Mouse (Mus musculus): ENCODE measurements around the gene Pgp. TPM values are rescaled to one million over a fixed set of nuclear protein-coding genes. Genes with fewer than 3 reads are reported as not detected.
"Not testable (repeated sequence)": the region's sequence is repeated elsewhere in the genome, so short reads cannot be mapped to it uniquely, and the experiment has no call there.

The Pgp gene
- polyA plus RNA-seq, 1 experiment: 33.5 TPM

DNA sequence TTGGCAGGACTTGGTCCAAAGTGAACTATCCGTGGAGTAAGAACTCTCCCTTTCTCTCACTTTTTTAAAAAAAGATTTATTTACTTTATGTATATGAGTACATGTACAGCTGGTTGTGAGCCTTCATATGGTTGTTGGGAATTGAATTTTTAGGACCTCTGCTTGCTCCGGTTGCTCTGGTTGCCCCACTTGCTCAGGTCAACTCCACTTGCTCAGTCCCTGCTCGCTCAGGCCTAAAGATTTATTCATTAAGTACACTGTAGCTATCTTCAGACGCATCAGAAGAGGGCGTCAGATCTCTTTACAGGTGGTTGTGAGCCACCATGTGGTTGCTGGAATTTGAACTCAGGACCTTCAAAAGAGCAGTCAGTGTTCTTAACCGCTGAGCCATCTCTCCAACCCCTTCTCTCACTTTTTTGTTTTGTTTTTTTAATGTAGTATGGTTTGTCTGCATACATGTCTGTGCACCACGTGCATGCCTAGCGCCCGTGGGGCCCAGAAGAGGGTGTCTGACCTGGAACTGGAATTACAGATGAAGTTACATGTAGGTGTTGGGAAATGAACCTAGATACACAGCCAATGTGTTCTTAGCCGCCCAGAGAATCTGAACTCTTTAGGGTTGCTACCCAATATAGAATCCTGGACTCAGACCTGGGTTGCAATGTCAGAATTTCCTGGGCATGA, 14.5 kb upstream of the Pgp start:
- DNase-seq (ENCODE audit: low spot score): not testable (repeated sequence)

DNA sequence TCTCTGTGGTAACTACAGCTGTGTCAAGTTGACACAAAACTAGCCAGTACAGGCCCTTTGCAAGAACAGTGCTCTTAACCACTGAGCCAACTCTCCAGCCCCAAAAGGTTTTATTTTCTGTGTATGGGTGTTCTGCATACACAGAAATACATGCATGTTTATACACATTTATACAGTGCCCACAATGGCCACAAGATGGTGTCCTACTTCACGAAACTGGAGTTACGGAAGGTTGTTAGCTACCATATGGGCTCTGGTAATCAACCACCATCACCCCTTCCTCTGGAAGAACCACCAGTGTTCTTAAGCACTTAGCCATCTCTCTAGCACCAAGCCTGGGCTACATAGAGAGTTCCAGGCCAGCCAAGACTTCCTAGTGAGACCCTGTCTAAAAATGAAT, 8.6 kb upstream of the Pgp start:
- no peak for DNase-seq (ENCODE audit: low spot score)

DNA sequence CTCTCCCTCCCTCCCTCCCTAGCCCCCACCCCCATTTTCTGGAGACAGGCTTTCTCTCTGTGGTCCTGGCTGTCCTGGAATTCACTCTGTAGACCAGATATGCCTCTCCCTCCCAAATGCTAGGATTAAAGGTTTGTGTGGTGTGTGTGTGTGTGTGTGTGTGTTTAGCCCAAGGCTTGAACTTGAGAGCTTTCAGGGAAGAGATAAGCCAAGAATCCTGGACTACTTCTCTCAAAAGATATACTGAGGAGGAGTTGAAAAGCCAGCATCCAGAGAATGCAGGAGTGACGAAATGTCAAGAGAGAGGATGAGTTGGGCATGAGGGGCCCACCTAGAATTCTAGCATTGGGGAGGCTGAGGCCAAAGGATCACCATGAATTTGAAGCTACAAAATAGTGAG, 7.3 kb upstream of the Pgp start:
- DNase-seq (ENCODE audit: low spot score): no peak

DNA sequence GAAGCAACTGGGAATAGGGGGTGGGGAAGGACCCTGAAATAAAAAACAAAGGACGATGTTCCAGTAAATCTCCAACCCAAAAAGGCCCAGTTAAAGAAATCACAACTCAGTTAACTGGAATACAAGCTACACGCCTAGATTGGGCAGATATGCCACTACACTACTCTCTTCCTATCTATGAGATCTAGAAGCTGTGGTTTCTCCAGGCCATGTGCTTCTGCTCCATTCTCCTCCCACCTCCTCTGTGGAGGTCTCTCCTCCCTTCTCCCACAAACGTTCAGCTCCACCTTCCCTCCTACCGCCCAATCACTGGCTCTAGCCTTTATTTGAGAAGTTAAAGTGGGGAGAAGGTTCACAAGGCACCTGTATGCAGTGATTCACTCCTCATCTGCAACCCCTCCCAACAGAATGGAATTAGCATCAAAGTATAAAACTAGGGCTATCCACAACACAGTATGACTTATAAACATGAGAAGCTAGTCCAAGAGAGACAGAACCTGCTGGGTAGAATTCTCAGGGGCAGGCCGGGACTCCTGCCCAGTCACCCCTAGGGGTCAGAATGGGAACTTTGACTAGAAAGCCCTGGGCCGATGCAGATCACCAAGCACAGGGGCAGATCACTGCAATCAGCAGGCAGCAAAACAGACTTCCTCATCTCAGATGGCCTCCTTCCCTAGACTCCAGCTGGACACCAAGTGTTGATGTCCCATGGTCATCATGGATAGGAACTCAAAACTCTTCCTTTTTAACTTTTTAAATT, 6.6 kb upstream of the Pgp start:
- no peak for DNase-seq (ENCODE audit: low spot score)

DNA sequence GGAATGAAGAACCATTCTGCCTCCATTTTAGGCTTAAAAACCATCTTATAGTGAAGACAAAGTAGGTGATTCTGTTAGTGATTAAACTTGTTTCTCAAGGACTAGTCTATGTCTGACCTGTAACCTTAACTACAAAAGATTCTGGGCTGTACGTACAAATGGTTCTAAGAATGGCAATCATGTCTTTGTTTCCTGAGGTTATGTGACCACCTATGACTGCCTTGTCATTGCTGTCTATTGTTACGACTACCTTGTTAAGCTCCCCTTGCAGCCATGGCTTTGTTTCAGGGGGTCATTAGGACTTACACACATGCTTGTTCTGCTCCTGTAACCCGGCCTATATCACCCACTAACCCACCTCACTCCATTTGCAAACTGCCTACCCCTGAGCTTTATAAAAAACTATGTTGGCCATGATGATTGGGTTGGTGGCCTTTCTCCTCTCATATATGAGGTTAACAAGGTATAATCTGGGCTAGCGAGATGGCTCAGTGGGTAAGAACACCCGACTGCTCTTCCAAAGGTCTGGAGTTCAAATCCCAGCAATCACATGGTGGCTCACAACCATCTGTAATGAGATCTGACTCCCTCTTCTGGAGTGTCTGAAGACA, 1.5 kb upstream of the Pgp start:
- no peak for DNase-seq (ENCODE audit: low spot score)

DNA sequence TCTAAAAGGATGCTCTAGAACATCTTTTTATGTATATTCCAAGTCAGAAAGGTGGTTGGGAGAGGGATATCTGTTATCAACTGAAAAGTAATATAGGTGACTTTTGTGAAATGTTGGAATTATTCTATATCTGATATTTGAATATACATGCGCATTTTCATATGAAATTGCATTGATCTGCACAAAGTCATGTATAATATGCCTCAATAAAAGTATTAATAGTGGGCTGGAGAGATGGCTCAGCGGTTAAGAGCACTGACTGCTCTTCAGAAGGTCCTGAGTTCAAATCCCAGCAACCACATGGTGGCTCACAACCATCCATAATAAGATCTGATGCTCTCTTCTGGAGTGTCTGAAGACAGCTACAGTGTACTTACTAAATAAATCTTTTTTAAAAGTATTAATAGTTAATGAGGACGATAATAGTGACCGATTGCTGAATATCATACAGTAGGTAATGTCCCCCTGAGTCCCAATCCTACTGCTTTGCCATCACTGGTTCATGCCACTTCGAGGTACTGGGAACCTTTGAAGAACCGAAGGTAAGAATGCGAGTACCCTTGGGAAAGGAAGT, 769 bp upstream of the Pgp start:
- no peak for DNase-seq (ENCODE audit: low spot score)

DNA sequence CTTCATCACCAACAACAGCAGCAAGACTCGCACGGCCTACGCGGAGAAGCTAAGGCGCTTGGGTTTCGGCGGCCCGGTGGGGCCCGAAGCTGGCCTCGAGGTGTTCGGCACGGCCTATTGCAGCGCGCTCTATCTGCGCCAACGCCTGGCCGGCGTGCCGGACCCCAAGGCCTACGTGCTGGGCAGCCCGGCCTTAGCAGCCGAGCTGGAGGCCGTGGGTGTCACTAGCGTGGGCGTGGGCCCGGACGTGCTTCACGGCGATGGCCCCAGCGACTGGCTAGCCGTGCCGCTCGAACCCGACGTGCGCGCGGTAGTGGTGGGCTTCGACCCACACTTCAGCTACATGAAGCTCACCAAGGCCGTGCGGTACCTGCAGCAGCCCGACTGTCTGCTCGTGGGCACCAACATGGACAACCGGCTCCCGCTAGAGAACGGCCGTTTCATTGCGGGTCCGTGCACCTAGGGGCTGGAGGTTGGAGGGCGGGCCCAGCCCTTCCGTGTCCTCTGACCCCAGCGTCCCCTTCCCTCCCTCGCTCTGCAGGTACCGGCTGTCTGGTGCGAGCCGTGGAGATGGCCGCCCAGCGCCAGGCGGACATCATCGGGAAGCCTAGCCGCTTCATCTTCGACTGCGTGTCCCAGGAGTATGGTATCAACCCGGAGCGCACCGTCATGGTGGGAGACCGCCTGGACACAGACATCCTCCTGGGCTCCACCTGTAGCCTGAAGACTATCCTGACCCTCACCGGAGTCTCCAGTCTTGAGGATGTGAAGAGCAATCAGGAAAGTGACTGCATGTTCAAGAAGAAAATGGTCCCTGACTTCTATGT, 722 bp downstream of the Pgp start:
- no peak for DNase-seq (ENCODE audit: low spot score)

DNA sequence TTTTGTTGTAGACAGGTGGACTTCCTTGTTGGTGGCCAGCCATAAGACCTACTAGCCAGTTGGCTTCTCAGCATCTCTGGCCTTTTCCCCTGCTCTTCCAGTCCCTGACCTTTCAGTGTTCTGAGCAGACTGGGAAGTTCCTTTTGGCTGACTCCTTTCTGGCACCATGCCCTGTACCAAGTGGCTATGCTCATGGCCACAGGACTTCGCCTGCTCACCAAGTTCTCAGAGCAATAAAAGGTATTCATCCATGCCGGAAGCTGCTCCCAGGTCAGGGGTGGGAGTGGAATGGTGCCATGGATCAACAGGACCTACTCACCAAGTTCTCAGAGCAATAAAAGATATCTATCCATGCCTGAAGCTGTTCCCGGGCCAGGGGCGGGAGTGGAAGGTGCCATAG, 2.3 kb downstream of the Pgp start:
- no peak for DNase-seq (ENCODE audit: low spot score)

DNA sequence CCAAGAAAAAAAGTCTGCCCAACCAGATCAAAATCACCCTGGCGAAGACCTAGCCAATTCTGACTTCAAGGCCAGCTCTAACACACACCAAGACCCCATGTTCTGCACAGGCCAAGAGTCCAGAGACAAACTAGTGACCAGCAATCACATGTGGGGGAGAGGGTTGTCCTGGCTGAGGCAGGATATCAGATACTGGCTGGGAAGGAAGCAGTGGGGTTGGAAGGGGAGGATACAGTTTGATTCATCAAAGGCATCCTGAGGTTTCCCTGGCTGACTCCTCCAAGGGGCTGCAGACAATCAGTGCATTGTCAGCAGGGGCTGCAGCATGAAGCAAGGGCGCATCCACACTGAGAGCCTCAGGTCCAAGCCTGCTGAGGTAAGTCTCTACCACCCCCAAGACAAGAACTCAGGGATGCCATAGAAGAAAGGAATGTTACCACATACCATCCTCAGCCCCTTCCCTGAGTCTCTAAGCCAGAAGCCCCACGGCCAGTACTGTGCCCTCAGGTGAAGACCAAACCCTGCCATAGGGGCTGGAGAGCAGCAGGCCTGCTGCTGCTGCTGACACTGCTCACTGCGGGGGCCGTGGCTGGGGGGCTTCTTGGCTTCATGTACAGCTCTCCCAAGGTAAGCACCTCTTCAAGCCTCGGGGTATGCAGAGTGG, 3.6 kb downstream of the Pgp start, which contains the start of gene Bricd5:
Bricd5 (plus strand) TSS at position 273 of the 664 bp plus-strand sequence.
- DNase-seq (ENCODE audit: low spot score): no peak

DNA sequence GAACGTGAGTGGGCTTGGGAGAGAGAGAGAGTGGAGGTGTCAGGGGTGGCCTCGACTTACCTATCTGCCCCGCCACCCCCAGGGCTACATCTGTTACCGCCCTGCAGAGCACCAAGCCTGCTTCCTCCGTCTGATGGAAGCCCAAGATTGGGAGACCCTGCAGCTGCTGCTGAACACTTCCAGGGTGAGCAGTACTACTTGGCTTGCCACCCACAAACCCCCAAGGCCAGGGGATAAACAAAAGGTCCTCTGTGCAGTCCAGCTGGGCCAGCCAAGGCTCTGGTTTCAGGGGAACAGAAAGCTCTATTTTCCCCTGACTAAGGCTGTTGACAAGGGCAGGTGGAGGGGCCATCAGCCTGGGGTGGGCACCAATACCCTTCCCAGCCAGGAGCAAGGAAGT, 4.4 kb downstream of the Pgp start:
- DNase-seq (ENCODE audit: low spot score): no peak

DNA sequence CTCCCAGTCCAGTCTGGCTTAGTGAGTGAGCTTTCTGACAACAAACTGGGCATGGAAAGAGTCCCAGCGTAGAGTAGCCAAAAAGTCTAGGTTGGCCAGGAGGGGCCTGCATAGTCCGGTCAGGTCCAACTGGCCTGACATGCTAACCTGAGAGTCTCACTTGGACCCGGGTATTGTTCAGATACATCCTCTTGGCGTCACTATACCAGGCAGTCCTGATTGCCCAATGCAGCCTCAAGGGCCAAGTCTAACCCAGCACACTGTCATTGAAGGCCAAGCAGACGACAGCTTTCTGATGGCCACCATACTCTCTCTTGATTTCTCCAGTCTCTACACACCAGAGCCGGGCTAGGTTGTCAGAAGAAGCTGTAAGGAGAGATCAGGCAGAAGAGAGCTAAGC, 5.4 kb downstream of the Pgp start:
- no peak for DNase-seq (ENCODE audit: low spot score)

DNA sequence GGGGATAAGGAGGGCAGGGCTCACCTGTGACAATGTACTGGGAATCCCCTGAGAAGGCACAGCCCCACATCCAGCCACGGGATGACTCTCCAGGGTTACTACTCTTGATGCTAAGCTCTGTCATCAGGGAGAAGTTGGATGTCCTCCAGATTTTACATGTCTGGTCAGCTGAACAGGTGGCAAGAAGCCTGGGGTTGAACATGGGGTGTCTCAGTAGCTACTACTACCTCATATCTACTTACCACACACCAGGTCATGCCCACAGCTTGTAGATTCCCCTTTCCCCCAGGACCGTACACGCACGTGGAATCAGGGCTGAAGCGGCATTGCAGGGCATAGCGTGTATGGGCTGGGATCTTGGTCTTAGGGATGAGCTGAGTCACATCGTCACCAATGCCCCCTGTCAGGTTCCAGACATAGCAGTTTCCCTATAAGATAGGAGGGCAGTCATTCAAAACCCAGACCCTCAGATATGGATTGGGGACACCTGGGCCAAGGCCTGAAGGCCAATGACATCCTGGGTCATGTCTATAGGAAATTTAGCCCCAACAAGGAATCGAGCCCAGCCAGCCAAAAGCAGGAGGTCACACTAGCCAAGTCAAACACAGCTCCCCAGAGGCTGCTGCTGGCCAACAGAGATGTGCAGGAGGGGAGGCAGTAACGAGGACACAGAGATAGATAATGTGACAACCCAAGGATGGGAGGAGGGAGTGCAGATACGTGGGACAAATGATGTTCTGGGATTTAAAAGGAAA, 6.0 kb downstream of the Pgp start:
- no peak for DNase-seq (ENCODE audit: low spot score)

DNA sequence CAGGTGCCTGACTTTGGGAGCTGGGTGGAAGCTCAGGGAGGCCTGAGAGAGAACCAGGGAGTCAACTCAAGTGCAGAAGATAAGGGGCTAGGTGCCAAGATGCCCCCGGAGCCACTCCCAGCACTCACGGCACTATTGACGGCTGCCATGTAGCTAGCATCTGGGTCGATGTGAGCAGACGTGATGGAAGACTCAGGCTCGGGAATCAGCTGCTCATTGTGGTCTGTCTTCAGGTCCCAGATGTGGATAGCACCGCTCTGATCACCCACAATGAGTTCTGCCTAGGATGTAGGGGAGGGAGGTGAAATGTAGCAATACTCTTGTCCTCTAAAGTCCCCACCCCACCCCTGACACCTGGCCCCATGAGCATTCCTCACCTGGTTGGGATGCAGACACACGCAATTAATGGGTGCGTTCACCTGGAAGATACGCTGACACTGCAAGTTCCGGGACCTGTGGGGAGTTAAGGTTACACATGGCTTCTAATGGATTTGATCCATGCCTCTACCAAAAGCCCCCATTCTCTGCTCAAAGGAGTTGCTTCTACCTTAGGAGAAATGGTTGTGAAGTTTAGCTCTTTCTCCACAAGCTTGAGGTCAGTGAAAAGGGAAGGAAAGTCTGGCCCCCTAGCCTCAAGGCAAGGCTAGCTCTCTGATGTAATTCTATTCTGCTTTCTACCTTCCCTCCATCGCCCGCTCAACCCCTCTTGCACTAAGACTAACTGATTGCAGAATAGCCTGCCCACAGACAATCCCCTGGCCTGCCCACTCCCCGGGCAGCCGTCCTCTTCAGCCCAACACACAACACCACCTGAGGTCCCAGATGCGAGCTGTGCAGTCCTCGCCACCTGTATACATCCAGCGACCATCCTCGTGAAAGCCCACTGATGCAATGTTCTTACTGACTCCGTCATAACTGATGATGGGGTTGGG, 7.1 kb downstream of the Pgp start:
- no peak for DNase-seq (ENCODE audit: low spot score)

DNA sequence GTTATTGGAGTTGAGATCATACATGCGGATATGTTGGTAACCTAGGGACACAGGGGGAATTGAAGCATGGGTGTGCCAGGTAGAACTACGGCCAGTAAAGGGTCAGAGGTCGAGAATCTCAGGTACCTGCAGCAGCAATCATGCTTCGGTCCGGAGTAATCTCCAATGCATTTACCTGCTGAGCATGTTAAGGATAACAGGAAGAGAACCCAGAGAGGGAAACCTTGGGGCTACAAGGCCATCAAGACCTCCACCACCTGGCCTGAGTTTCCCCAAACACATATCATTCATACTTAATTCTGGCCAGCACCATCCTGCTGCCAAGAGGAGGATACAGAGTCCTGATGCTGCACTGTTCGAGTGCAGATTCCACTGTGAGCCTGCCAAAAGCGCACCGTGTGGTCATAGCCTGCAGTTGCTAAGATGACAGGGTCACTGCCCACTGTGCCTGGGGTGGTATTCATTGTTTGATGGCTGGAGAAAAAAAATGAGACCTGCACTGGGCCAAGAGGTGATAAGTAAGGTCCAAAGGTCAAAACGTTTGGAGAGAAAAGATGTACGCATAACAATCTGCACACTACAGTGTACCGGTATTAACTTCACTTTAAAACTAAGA, 7.9 kb downstream of the Pgp start:
- no peak for DNase-seq (ENCODE audit: low spot score)

DNA sequence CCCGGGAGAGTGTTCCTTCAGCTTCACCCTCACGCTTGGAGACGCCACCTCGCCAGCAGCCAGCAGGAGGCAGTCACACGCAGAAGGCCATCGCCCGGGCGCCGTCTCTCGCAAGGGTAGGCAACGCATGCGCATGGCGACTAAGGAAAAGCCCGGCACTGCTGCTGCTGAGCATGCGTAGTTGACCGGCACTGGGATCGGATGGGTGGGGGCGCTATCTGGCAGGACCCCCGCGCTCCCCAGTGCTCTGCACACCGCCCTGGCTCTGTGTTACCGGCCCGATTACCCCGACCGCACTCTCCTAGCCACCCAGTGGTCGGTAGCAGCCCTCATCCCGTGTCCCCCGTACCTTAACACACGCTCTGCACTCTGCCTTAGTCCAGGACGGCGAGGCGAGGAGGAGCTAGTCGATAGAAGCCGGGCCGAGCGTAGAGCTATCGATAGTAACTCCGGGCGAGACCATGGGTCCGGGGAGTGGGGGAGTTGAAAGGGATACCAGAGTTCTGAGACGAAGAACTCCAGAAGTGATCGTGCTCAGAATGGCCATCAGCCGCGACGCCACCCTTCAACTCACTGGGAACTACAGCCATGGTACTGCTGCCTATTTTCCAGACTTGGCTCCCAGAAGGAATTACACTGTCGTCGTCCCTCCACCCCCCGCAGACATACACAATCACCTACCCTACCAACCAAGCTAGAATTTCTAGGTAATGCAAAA, 8.6 kb downstream of the Pgp start, which contains the start of gene Mlst8:
Mlst8 (minus strand) TSS at position 416 of the 718 bp plus-strand sequence.
- peak; percentile 95 for DNase-seq (ENCODE audit: low spot score)

DNA sequence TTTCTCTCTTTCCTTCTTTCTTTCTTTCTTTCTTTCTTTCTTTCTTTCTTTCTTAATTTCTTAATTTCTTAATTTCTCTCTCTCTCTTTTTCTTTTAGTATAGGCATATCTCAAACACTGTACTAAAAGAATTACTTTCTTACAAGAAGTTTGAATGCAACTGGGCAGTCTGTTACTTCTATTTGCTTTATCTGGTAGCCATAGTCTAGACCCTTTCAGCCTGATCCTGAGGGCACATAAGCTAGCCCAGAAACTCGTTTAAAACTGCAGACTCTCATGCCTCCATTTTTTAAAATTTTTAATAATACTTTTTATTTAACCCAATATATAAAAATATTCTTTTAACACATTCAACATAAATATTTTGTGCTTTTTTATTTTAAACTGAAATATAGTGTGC, 9.2 kb downstream of the Pgp start:
- DNase-seq (ENCODE audit: low spot score): no peak

DNA sequence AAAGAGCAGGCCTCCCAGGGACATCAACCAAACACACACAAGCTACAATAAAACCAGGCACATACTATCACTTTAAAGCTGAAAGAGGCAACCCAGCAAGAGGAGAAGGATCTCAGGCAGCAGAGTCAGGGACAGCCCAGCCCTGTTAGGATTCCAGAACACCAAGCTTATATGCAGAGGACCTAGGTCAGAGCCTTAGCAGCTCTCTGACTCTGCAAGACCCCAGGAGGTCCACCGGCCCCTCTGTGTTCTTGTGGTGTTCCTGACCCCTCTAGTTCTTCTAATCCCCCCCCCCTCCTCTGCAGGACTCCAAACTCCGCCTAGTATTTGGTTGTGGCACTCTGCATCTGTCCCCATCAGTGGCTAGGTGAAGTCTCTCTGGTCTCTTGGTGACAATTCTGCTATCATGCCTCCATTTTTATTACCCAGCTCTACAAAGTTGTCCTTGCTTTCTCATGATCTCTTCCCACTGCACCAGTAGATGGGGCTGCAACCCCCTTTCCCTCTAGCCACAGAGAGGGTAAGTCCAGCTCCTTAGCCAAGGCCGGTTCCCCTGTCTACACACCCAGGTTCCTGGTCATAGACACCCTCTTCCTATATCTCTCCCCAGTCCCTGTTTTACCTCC, 10.1 kb downstream of the Pgp start:
- DNase-seq (ENCODE audit: low spot score): no peak

Data from urinary bladder, adult 2 months (tissue).